Mouse (Mus musculus) hindbrain, embryonic 14.5 days (tissue): Measurements from ENCODE around the gene Hoxc4. TPM values are rescaled to one million over a fixed set of nuclear protein-coding genes. Genes with fewer than 3 reads are reported as not detected.

Experiments
- ATAC-seq: fragments of 200-750 bp; cut with Nextera tagmentation; 2 replicates; pipeline ENCODE4 v1.8.0; 2017; ENCODE audit warnings: moderate number of reproducible peaks, mild to moderate bottlenecking, moderate TSS enrichment, moderate library complexity; ENCODE audit not compliant: low FRiP score
- DNase-seq: peaks from one replicate; pipeline ENCODE4 v3.0.0-alpha.2; 2015; ENCODE audit warnings: low spot score
- H3K27ac ChIP-seq: fragments of 300-500 bp; sonication (generic); 2 replicates; pipeline ENCODE4 v1.5.1; 2014; ENCODE audit warnings: mild to moderate bottlenecking, moderate library complexity
- H3K27me3 ChIP-seq: fragments of 300-500 bp; sonication (generic); 2 replicates; pipeline ENCODE4 v1.6.1; 2014; ENCODE audit warnings: mild to moderate bottlenecking, low read length, mixed read lengths; ENCODE audit not compliant: control insufficient read depth, insufficient read depth
- H3K36me3 ChIP-seq: fragments of 300-500 bp; sonication (generic); replicated peaks from 2 replicates; pipeline ENCODE4 v1.6.1; 2014; ENCODE audit not compliant: control insufficient read depth, insufficient read depth
- H3K4me1 ChIP-seq: fragments of 300-500 bp; sonication (generic); replicated peaks from 2 replicates; pipeline ENCODE4 v1.6.1; 2014; ENCODE audit warnings: antibody characterized with exemption, low read length, mixed read lengths; ENCODE audit not compliant: control insufficient read depth, insufficient read depth
- H3K4me2 ChIP-seq: fragments of 300-500 bp; sonication (generic); replicated peaks from 2 replicates; pipeline ENCODE4 v1.6.1; 2014; ENCODE audit warnings: mild to moderate bottlenecking, moderate library complexity
- H3K4me3 ChIP-seq: fragments of 300-500 bp; sonication (generic); replicated peaks from 2 replicates; pipeline ENCODE4 v1.5.1; 2014; ENCODE audit warnings: mild to moderate bottlenecking, low read length
- H3K9ac ChIP-seq: fragments of 300-500 bp; sonication (generic); 2 replicates; pipeline ENCODE4 v1.6.1; 2014
- H3K9me3 ChIP-seq: fragments of 300-500 bp; sonication (generic); 2 replicates; pipeline ENCODE4 v1.6.1; 2016; ENCODE audit warnings: low read length; ENCODE audit not compliant: control insufficient read depth
- WGBS: fragments of 180-500 bp; shearing (Covaris S2); extraction: QIAGEN DNeasy Blood & Tissue Kit; methylation state at CpG from one replicate; pipeline ENCODE4 v1.1.7; 2014; 5-methylcytosine and 5-hydroxymethylcytosine counted together
- polyA plus RNA-seq: library from polyadenylated mRNA; unstranded; fragments of >200 nt; fragmentation: Nextera tagmentation; extraction: Ambion mirVana; gene quantifications from 2 replicates; pipeline ENCODE4 v1.2.1, GENCODE M21; 2014

Hoxc4 gene
- polyA plus RNA-seq, 1 experiment from 2014 or later, result 90.0 TPM

- 2% methylated on average over 36 of the region's 36 CpGs for WGBS
- peak overlapping the region; percentile 94 for H3K27ac ChIP-seq
- peaks cover 84% of the 10 kb centered on the region for H3K27me3 ChIP-seq
- H3K4me2 ChIP-seq, result peak overlapping the region; percentile 59
- peak; percentile 74; the same call in 1 of the 2 replicates for ATAC-seq
- H3K36me3 ChIP-seq, result no peaks in the 10 kb centered on the region
- peak overlapping the region; percentile 36 for H3K4me3 ChIP-seq
- DNase-seq, result peak; percentile 56
- H3K9me3 ChIP-seq, result no peaks in the 10 kb centered on the region
- H3K4me1 ChIP-seq, result peaks cover 7% of the 10 kb centered on the region; the same call in 1 of the 2 replicates
- H3K9ac ChIP-seq, result peak overlapping the region; percentile 67
Measured at GRCm38 (mm10) chr15:103060341-103061130, 41.8 kb downstream of the Hoxc4 start.

- 2% methylated on average over 30 of the region's 30 CpGs for WGBS
- Histone ChIP-seq H3K4me2 (peak overlapping the region; percentile 59), H3K4me1 (0 out of 2 replicates have a peak, but pooled peaks cover 4% of the 10 kb centered on the region), H3K9ac (peak overlapping the region; percentile 35; the same call in 1 of the 2 replicates), H3K27ac (peak overlapping the region; percentile 94), H3K9me3 (no peaks in the 10 kb centered on the region), H3K4me3 (peak overlapping the region; percentile 36; the same call in 1 of the 2 replicates), H3K27me3 (peaks cover 84% of the 10 kb centered on the region), H3K36me3 (no peaks in the 10 kb centered on the region)
- DNase-seq (peak; percentile 71), ATAC-seq (peak; percentile 33; the same call in 1 of the 2 replicates)
Measured at GRCm38 (mm10) chr15:103061131-103061825, 42.5 kb downstream of the Hoxc4 start.

- ATAC-seq (no peak), DNase-seq (no peak)
- Histone ChIP-seq H3K9me3 (no peaks in the 10 kb centered on the region), H3K4me1 (no peaks in the 10 kb centered on the region), H3K4me2 (0 out of 2 replicates have a peak overlapping the region, but pooled peaks have one; percentile 59), H3K9ac (no peak overlapping the region), H3K27ac (peak overlapping the region; percentile 66), H3K27me3 (peaks cover 79% of the 10 kb centered on the region), H3K36me3 (no peaks in the 10 kb centered on the region), H3K4me3 (no peak overlapping the region)
- WGBS, result 0% methylated on average over 2 of the region's 2 CpGs
Measured at GRCm38 (mm10) chr15:103061988-103062387, 43.3 kb downstream of the Hoxc4 start.

- Histone ChIP-seq H3K4me3 (no peak overlapping the region), H3K9me3 (no peaks in the 10 kb centered on the region), H3K36me3 (no peaks in the 10 kb centered on the region), H3K9ac (no peak overlapping the region), H3K4me1 (peaks cover 10% of the 10 kb centered on the region; the same call in 1 of the 2 replicates), H3K4me2 (no peak overlapping the region), H3K27me3 (peaks cover 89% of the 10 kb centered on the region), H3K27ac (no peak overlapping the region)
- ATAC-seq (0 out of 2 replicates have a peak, but pooled peaks have one; percentile 53), DNase-seq (no peak)
- 37% methylated on average over 7 of the region's 7 CpGs for WGBS
Measured at GRCm38 (mm10) chr15:103065642-103066041, 46.9 kb downstream of the Hoxc4 start.

DNA sequence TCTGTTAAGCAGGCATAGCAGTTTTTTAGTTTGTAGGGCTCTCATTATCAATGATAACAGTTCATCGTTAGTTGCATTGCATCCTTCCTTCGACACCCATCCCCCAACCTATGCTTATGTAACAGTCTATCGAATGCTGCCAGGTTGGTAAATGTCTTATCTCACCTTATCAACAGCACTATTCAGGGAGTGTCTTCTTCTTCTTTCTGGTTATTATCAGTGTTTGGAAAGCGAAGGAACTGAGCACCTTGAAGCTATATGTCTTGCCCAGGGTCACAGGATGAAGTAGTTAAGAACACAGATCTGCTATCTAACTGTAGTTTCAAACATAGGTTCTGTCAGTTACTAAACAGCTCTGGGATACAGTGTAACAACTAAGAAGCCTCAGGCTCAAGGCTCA is 49.0 kb downstream of the Hoxc4 start:
- 76% methylated on average over 4 of the region's 4 CpGs for WGBS
- H3K36me3 ChIP-seq, result no peaks in the 10 kb centered on the region
- no peak overlapping the region for H3K4me2 ChIP-seq
- H3K4me3 ChIP-seq, result no peak overlapping the region
- H3K27ac ChIP-seq, result no peak overlapping the region
- DNase-seq (no peak), ATAC-seq (no peak)
- H3K9me3 ChIP-seq, result no peaks in the 10 kb centered on the region
- H3K27me3 ChIP-seq, result peaks cover 83% of the 10 kb centered on the region
- H3K9ac ChIP-seq, result no peak overlapping the region
- peaks cover 10% of the 10 kb centered on the region; the same call in 1 of the 2 replicates for H3K4me1 ChIP-seq

DNA sequence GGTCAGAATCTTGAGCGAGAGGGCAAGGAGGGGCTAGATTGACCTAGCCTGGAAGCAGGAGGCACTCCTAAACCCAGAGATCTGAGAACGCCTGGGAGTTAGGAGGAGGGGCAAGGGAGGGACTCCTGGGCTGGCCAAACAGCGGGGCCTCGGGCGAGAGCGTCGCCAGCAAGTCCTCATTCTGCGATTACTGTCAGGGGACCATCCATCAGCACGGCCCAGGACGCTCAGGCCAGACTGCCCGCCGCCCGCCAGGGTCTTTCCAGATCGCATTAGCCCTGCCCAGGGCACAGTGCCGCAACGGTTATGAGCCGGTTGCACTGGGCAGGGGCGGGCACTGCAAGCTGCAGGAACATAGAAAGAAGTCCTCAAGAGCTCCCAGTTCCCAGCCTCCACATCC is 50.4 kb downstream of the Hoxc4 start:
- ATAC-seq (peak; percentile 51; the same call in 1 of the 2 replicates), DNase-seq (no peak)
- Histone ChIP-seq H3K27ac (no peak overlapping the region), H3K27me3 (peaks cover 68% of the 10 kb centered on the region), H3K4me3 (no peak overlapping the region), H3K4me1 (peaks cover 10% of the 10 kb centered on the region; the same call in 1 of the 2 replicates), H3K4me2 (peak overlapping the region; percentile 36), H3K9ac (peak overlapping the region; percentile 29; the same call in 1 of the 2 replicates), H3K9me3 (no peaks in the 10 kb centered on the region), H3K36me3 (no peaks in the 10 kb centered on the region)
- 2% methylated on average over 18 of the region's 18 CpGs for WGBS

DNA sequence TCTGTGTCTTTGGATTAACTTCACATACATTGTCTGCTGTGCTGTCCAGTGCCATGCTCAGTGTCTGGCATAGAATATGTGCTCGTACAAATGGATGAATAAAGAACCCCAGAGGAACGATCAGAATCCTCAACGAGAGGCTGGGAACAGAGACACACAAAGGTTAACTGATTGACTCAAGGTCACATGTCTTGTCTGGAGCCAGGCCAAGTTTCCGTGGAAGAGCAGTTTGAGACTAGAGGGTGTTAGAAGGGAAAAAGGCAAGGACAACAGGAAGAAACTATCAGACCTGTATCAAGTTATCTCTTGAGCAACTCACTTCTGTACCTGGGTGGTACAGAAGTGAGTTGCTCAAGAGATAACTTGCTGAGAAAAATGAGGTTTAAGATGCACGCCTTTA is 52.5 kb downstream of the Hoxc4 start:
- Histone ChIP-seq H3K4me3 (no peak overlapping the region), H3K4me2 (no peak overlapping the region), H3K36me3 (no peaks in the 10 kb centered on the region), H3K27me3 (peaks cover 48% of the 10 kb centered on the region), H3K9ac (no peak overlapping the region), H3K27ac (no peak overlapping the region), H3K9me3 (no peaks in the 10 kb centered on the region), H3K4me1 (peaks cover 10% of the 10 kb centered on the region; the same call in 1 of the 2 replicates)
- ATAC-seq (no peak), DNase-seq (no peak)
- WGBS, result 54% methylated on average over 5 of the region's 5 CpGs

DNA sequence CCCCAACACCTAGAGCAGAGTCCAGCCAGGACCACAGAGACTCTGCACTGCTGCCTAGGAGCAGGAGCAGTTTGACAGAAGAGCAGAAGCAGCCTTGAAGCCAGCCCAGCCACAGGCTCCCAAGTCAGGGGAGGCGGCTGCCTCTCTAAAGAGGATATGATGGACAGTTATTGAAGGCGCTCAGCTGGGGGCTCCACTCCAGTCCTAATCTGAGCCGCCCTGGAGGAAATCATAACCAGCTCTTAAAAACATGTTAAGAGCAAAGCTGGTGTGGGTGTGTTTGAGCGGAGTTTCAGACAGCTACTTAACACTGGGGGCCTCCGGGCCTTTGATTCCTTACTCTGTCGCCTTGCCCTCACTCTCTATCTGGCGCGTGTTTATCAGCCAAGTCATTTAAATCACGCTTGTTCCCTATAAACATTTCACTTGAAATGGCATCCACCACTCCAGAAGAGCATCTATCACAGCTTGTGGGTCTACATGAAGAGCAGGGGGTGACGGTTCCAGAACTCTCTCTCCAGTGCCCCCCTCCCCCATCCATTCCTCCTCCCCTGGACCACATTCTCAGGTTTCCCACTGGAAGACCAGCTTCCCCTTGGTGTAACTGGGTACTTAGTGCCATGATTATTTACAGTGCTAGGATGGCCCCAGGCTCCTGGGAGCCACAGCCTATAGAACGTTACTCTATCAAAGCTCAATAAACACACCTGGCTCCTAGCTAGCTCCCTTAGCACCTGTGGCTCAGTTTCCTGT is 56.1 kb downstream of the Hoxc4 start:
- no peak overlapping the region for H3K4me3 ChIP-seq
- no peak overlapping the region for H3K9ac ChIP-seq
- H3K36me3 ChIP-seq, result no peaks in the 10 kb centered on the region
- WGBS, result 53% methylated on average over 11 of the region's 11 CpGs
- no peak for DNase-seq
- ATAC-seq, result no peak
- no peak overlapping the region for H3K27ac ChIP-seq
- no peaks in the 10 kb centered on the region for H3K9me3 ChIP-seq
- no peak overlapping the region for H3K4me2 ChIP-seq
- H3K27me3 ChIP-seq, result peaks cover 24% of the 10 kb centered on the region
- H3K4me1 ChIP-seq, result peaks cover under 1% of the 10 kb centered on the region; the same call in 1 of the 2 replicates
